ENCODE assay signal across 8 mouse cellular contexts in genomic region chr10:56115636-56116180, GRCm38 (mm10). TPM values are rescaled to one million over a fixed set of nuclear protein-coding genes. Genes with fewer than 3 reads are reported as not detected.
A peak's percentile ranks its signal among the peaks of the same experiment; 100 is the strongest.
DNase-seq lines count a peak whose midpoint lies in the region; ATAC-seq and TF ChIP-seq lines count a peak whose summit lies in the region.

No protein-coding gene starts in this region.

- peak overlapping the region; percentile 65 for H3K9ac ChIP-seq in intestine, embryonic 14.5 days (ENCODE audit: low read length)
- H3K9ac ChIP-seq in liver, embryonic 15.5 days = no peak overlapping the region
- peak overlapping the region; percentile 58 for H3K9ac ChIP-seq in stomach, embryonic 14.5 days (replicated peaks; ENCODE audit: low read depth, low read length)

- no peak for TF ChIP-seq CTCF in left cerebral cortex, adult 2 months (IDR thresholded peaks at IDR 0.05)
- TF ChIP-seq CTCF in embryonic fibroblast, embryonic 13.5 days (IDR thresholded peaks at IDR 0.05; ENCODE audit: borderline replicate concordance, insufficient read depth, low read length) = no peak

- DNase-seq in left cerebral cortex, adult 2 months (ENCODE audit: extremely low spot score in 1 of 2, low spot score in 2 of 2) = peak; percentile 53 to 73
- DNase-seq in left cerebral cortex, postnatal 36 days (ENCODE audit: low spot score in 2 of 2) = no peak
- peak; percentile 66 to 79 for DNase-seq in cerebellum, adult 18-20 months
- no peak for DNase-seq in intestine, embryonic 14.5 days (ENCODE audit: low spot score)
- no peak for DNase-seq in natural killer cell, adult 2 months (ENCODE audit: low spot score in 2 of 2)

- H3K27me3 ChIP-seq in intestine, embryonic 14.5 days (replicated peaks; ENCODE audit: control insufficient read depth, insufficient read depth, low read length) = no peaks in the 10 kb centered on the region
- peaks cover 14% of the 10 kb centered on the region for H3K27me3 ChIP-seq in liver, embryonic 15.5 days
- H3K27me3 ChIP-seq in stomach, embryonic 14.5 days (ENCODE audit: control insufficient read depth, insufficient read depth, low read length) = no peaks in the 10 kb centered on the region

- H3K4me2 ChIP-seq in intestine, embryonic 14.5 days (ENCODE audit: low read length) = peak overlapping the region; percentile 89
- H3K4me2 ChIP-seq in liver, embryonic 15.5 days = peak overlapping the region; percentile 73
- peak overlapping the region; percentile 88 for H3K4me2 ChIP-seq in stomach, embryonic 14.5 days (replicated peaks; ENCODE audit: low read depth, low read length)

- WGBS in intestine, embryonic 14.5 days = 17% methylated on average over 25 of the region's 27 CpGs
- WGBS in liver, embryonic 15.5 days (ENCODE audit: insufficient replicate concordance) = 23% methylated on average over 27 of the region's 27 CpGs
- WGBS in stomach, embryonic 14.5 days = 16% methylated on average over 27 of the region's 27 CpGs

- ATAC-seq in intestine, embryonic 14.5 days (replicated peaks; ENCODE audit: low FRiP score, low TSS enrichment, low read depth) = peak; percentile 74
- ATAC-seq in liver, embryonic 15.5 days (ENCODE audit: insufficient read depth) = no peak
- ATAC-seq in stomach, embryonic 14.5 days (ENCODE audit: insufficient number of reproducible peaks, insufficient read depth, low FRiP score, low read depth) = peak; percentile 66

- no peak for TF ChIP-seq POLR2A in embryonic fibroblast, embryonic 13.5 days (IDR thresholded peaks at IDR 0.05; ENCODE audit: low read depth, low read length)

- H3K27ac ChIP-seq in left cerebral cortex, adult 2 months = peak overlapping the region; percentile 96
- no peak overlapping the region for H3K27ac ChIP-seq in embryonic fibroblast, embryonic 13.5 days (ENCODE audit: insufficient read depth, low read length)
- peak overlapping the region; percentile 62; the same call in 1 of the 2 replicates for H3K27ac ChIP-seq in intestine, embryonic 14.5 days (ENCODE audit: low read depth)
- H3K27ac ChIP-seq in liver, embryonic 15.5 days (replicated peaks) = no peak overlapping the region
- H3K27ac ChIP-seq in stomach, embryonic 14.5 days (ENCODE audit: low read length) = peak overlapping the region; percentile 33; the same call in 1 of the 2 replicates

- H3K4me3 ChIP-seq in left cerebral cortex, adult 2 months = peak overlapping the region; percentile 54
- H3K4me3 ChIP-seq in embryonic fibroblast, embryonic 13.5 days (ENCODE audit: insufficient read depth, low read length) = peak overlapping the region; percentile 59
- peak overlapping the region; percentile 53 for H3K4me3 ChIP-seq in intestine, embryonic 14.5 days (ENCODE audit: low read depth, low read length)
- H3K4me3 ChIP-seq in liver, embryonic 15.5 days (replicated peaks) = peak overlapping the region; percentile 56
- peak overlapping the region; percentile 55 for H3K4me3 ChIP-seq in stomach, embryonic 14.5 days (ENCODE audit: low read depth, low read length)

- no peaks in the 10 kb centered on the region for H3K36me3 ChIP-seq in intestine, embryonic 14.5 days (ENCODE audit: control insufficient read depth, insufficient read depth, low read length)
- no peaks in the 10 kb centered on the region for H3K36me3 ChIP-seq in liver, embryonic 15.5 days (replicated peaks)
- H3K36me3 ChIP-seq in stomach, embryonic 14.5 days (ENCODE audit: control insufficient read depth, insufficient read depth, low read length) = no peaks in the 10 kb centered on the region

- no peaks in the 10 kb centered on the region for H3K9me3 ChIP-seq in intestine, embryonic 14.5 days (ENCODE audit: control insufficient read depth, low read length)
- no peaks in the 10 kb centered on the region for H3K9me3 ChIP-seq in liver, embryonic 15.5 days (replicated peaks)
- H3K9me3 ChIP-seq in stomach, embryonic 14.5 days (ENCODE audit: control insufficient read depth, low read depth, low read length) = no peaks in the 10 kb centered on the region

- intact Hi-C loops in left cerebral cortex, adult 2 months (cut with DNase I) = loop anchor here (2.0 to 5.0 kb wide), 3 partner anchors 52 to 113 kb away; partner anchors contain the start of gene Tbc1d32
- intact Hi-C loops in left cerebral cortex, postnatal 36 days (cut with DNase I) = loop anchor here (5.0 kb wide), 1 partner anchor 112 kb away; the partner anchor contains the start of gene Tbc1d32

- H3K4me1 ChIP-seq in embryonic fibroblast, embryonic 13.5 days (ENCODE audit: control insufficient read depth, insufficient read depth, low read length) = no peaks in the 10 kb centered on the region
- 0 out of 2 replicates have a peak, but pooled peaks cover 5% of the 10 kb centered on the region for H3K4me1 ChIP-seq in intestine, embryonic 14.5 days (replicated peaks; ENCODE audit: control insufficient read depth, insufficient read depth, low read length)
- peaks cover 10% of the 10 kb centered on the region; the same call in 1 of the 2 replicates for H3K4me1 ChIP-seq in liver, embryonic 15.5 days (replicated peaks)
- peaks cover 10% of the 10 kb centered on the region for H3K4me1 ChIP-seq in stomach, embryonic 14.5 days (ENCODE audit: control insufficient read depth, insufficient read depth, low read length)

RNA-seq across cellular contexts. Expression of gene Msl3l2, which starts 9.0 kb away (rescaled TPM):
- 10 to 100 TPM; 12.5 to 14.0 TPM for total RNA-seq in left cerebral cortex, adult 2 months (2021)
- total RNA-seq in left cerebral cortex, postnatal 36 days (2021) = 10 to 100 TPM; 13.8 to 14.9 TPM
- polyA plus RNA-seq in embryonic fibroblast, embryonic 13.5 days (2011; ENCODE audit: insufficient read length, low read depth, missing spikeins) = 5.8 and 6.6 TPM in 2 replicates
- 5.0 and 5.9 TPM in 2 replicates for polyA plus RNA-seq in intestine, embryonic 14.5 days (2014; fragmentation: Nextera tagmentation; extraction: Ambion mirVana)
- 0.75 and 0.92 TPM in 2 replicates for polyA plus RNA-seq in liver, embryonic 15.5 days (2015; fragmentation: Nextera tagmentation; extraction: Ambion mirVana)
- 5.1 and 6.2 TPM in 2 replicates for polyA plus RNA-seq in stomach, embryonic 14.5 days (2014; fragmentation: Nextera tagmentation; extraction: Ambion mirVana)

Comparison
In these comparisons a context has a peak if more than half of its experiments do, and no peak if none do; other contexts are left out.
1. DNase-seq: peak in left cerebral cortex, adult 2 months (2 of 2) and cerebellum, adult 18-20 months (2 of 2); none in left cerebral cortex, postnatal 36 days (0 of 2), intestine, embryonic 14.5 days (single experiment) and natural killer cell, adult 2 months (0 of 2).
2. H3K27ac ChIP-seq: peak in left cerebral cortex, adult 2 months (single experiment), intestine, embryonic 14.5 days (single experiment) and stomach, embryonic 14.5 days (single experiment); none in embryonic fibroblast, embryonic 13.5 days (single experiment) and liver, embryonic 15.5 days (single experiment).
3. Peak in every context shown above with its lines, with median percentiles within 50 percentile points of each other: H3K4me3 ChIP-seq and H3K4me2 ChIP-seq.